Mouse (Mus musculus): ENCODE data around the gene Aqp1.

DNA sequence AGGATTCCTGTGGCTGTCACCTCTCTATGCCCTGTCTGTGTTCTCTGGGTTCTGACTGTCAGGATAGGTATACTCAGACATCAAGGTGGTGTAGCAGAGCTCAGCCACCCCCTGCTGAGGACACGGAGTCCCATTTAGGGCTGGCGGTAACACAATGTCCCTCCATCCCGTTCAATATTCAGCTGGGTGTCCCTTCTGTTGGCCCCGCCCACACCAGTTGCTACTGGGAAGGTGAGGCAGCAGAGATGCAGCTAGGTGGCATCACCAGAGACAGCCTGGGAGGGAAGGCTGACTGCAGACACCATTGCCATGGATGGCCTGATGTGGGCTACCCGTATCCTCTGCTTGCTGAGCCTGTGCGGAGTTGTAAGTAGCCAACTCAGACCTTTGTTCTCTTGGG, 39.8 kb downstream of the Aqp1 start, which contains the start of gene Ghrhr:
- no peak for TF ChIP-seq CTCF (conservative IDR thresholded peaks at IDR 0.05; ENCODE audit: insufficient read depth, insufficient read length, low read depth, low read length)
- TF ChIP-seq POLR2A (IDR thresholded peaks at IDR 0.05; ENCODE audit: low read depth, low read length), result no peak
